ENCODE assay signal across 9 mouse cellular contexts in the genomic region with DNA sequence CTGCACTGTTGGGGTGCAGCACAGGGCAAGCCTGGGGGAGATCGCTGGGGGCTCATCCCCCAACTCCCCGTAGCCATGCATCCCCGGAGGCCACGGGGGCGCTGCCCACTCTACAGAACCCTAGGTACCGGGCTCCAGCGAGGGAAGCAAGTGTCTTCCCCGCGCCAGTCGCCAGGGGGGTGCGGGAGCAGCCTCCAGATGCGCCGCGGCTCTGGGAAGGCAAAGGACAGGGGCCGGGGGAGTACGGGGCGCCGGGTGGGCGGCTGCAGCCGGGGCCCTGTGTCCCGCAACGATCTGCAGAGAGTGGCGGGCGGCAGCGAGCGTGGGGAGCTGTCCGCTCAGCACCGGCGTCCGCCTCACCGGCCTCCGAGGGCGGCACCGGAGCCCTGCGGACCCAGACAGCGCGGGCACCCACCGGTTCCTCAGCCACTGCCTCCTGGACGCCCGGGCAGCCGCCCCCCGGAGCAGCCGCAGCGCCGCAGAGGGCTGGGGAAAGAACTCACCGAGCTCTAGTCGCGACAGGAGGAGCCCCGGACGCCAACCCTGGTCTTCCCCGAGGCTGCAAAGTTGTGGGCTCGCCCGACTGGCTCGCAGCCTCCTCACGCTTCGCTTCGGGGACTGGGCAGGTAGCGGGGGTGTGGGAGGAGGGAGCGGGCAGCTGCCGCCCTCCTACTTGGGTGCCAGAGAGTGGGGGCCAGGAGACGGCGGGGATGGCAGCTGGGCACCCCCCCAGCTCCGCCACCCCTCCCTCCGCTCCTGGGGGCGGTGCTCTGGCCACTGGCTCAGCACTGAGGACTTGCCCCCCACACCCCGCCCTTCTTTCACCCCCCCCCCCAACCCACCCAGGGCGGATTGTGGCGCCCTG. TPM values are rescaled to one million over a fixed set of nuclear protein-coding genes. Genes with fewer than 3 reads are reported as not detected.
A peak's percentile ranks its signal among the peaks of the same experiment; 100 is the strongest.
DNase-seq lines count a peak whose midpoint lies in the region; ATAC-seq and TF ChIP-seq lines count a peak whose summit lies in the region.
"Had no signal": no experiment of that assay in that cellular context is flagged by ENCODE, and none has a peak within 500 bp of the region (broad histone marks: within the 10 kb centered on the region; RNA-seq: fewer than 3 reads in every experiment).

Zdhhc22 (minus strand) TSS at position 541 of the 865 bp plus-strand sequence.

- peaks cover 13% of the 10 kb centered on the region for H3K4me1 ChIP-seq in forebrain, embryonic 14.5 days (ENCODE audit: control insufficient read depth, insufficient read depth, low read length)
- H3K4me1 ChIP-seq in intestine, postnatal 0 days (replicated peaks; ENCODE audit: control insufficient read depth, insufficient read depth, low read length): no peaks in the 10 kb centered on the region

- peak within 1 kb of the TSS; percentile 53 for H3K4me3 ChIP-seq in forebrain, embryonic 14.5 days (ENCODE audit: low read depth, low read length)
- H3K4me3 ChIP-seq in intestine, postnatal 0 days (ENCODE audit: low read depth, low read length): peak within 1 kb of the TSS; percentile 20

- no peaks in the 10 kb centered on the region for H3K36me3 ChIP-seq in forebrain, embryonic 14.5 days (ENCODE audit: control insufficient read depth, insufficient read depth, low read length)
- no peaks in the 10 kb centered on the region for H3K36me3 ChIP-seq in intestine, postnatal 0 days (ENCODE audit: control insufficient read depth, insufficient read depth)

- H3K9me3 ChIP-seq in forebrain, embryonic 14.5 days (replicated peaks; ENCODE audit: control insufficient read depth, low read length): no peaks in the 10 kb centered on the region
- H3K9me3 ChIP-seq in intestine, postnatal 0 days (ENCODE audit: control insufficient read depth): no peaks in the 10 kb centered on the region

- H3K4me2 ChIP-seq in forebrain, embryonic 14.5 days (ENCODE audit: low read length): peak within 1 kb of the TSS; percentile 92
- peak within 1 kb of the TSS; percentile 41 for H3K4me2 ChIP-seq in intestine, postnatal 0 days (replicated peaks; ENCODE audit: low read depth)

- peak; percentile 34 for TF ChIP-seq CTCF in intestine, postnatal 0 days (IDR thresholded peaks at IDR 0.05; ENCODE audit: low read depth)

- H3K9ac ChIP-seq in forebrain, embryonic 14.5 days (ENCODE audit: low read length): peak within 1 kb of the TSS; percentile 67
- no peak within 1 kb of the TSS for H3K9ac ChIP-seq in intestine, postnatal 0 days (ENCODE audit: low read depth, low read length)

- ATAC-seq in frontal cortex, adult (ENCODE audit: low TSS enrichment): peak; percentile 51
- peak; percentile 84 for ATAC-seq in forebrain, embryonic 14.5 days
- ATAC-seq in intestine, postnatal 0 days: peak; percentile 45; the same call in 1 of the 2 replicates
- ATAC-seq in megakaryocyte-erythroid progenitor cell, adult 5-6 weeks (replicated peaks; ENCODE audit: low FRiP score, low TSS enrichment, poor library complexity, severe bottlenecking): peak; percentile 48

- no peak within 1 kb of the TSS for H3K27ac ChIP-seq in forebrain, embryonic 14.5 days (ENCODE audit: low read depth, low read length)
- no peak within 1 kb of the TSS for H3K27ac ChIP-seq in intestine, postnatal 0 days (ENCODE audit: low read depth, low read length)

- H3K27me3 ChIP-seq in forebrain, embryonic 14.5 days (replicated peaks; ENCODE audit: control insufficient read depth, insufficient read depth, low read length): peaks cover 23% of the 10 kb centered on the region
- peaks cover 42% of the 10 kb centered on the region for H3K27me3 ChIP-seq in intestine, postnatal 0 days (replicated peaks; ENCODE audit: control insufficient read depth, insufficient read depth, low read length)

- DNase-seq in frontal cortex, postnatal 36 days (ENCODE audit: low spot score in 2 of 2): no peak
- peak; percentile 7 for DNase-seq in thymus, postnatal 14 days
- no peak for DNase-seq in thymus, adult 18-20 months
- peak; percentile 66 for DNase-seq in forebrain, embryonic 14.5 days (ENCODE audit: low spot score)
- DNase-seq in spleen, adult 12 weeks (ENCODE audit: low spot score): no peak

- WGBS in forebrain, embryonic 14.5 days: under 1% methylated on average over 56 of the region's 68 CpGs
- WGBS in intestine, postnatal 0 days: 1% methylated on average over 59 of the region's 68 CpGs

RNA-seq across cellular contexts. Expression of gene Zdhhc22, which starts in this region (rescaled TPM):
- polyA plus RNA-seq in forebrain, embryonic 14.5 days (2014; fragmentation: Nextera tagmentation; extraction: Ambion mirVana): 4.3 and 5.5 TPM in 2 replicates
- 0.46 and 0.55 TPM in 2 replicates for polyA plus RNA-seq in intestine, postnatal 0 days (2015; fragmentation: Nextera tagmentation; extraction: Ambion mirVana)
- not detected in 2 replicates for total RNA-seq in megakaryocyte-erythroid progenitor cell, adult 5-6 weeks (2014; fragmentation: Nextera tagmentation)
- not detected in 2 replicates for total RNA-seq in megakaryocyte-erythroid progenitor cell, adult 5-6 weeks (2017)
- polyA plus RNA-seq: spleen, adult 2 months had no signal

Comparison
In these comparisons a context has a peak if more than half of its experiments do, and no peak if none do; other contexts are left out.
1. DNase-seq: peak in thymus, postnatal 14 days (single experiment) and forebrain, embryonic 14.5 days (single experiment); none in frontal cortex, postnatal 36 days (0 of 2), thymus, adult 18-20 months (0 of 2) and spleen, adult 12 weeks (single experiment).
2. Peak in ATAC-seq, H3K4me3 ChIP-seq and H3K4me2 ChIP-seq in intestine, postnatal 0 days; RNA of the gene not detected or under 1 TPM.
3. Peak in ATAC-seq in megakaryocyte-erythroid progenitor cell, adult 5-6 weeks; RNA of the gene not detected or under 1 TPM.
4. Peak in every context shown above with its lines, with median percentiles within 50 percentile points of each other: ATAC-seq.